Mouse (Mus musculus) gonadal fat pad, adult 2 months (tissue): Measurements from ENCODE around the gene Bcl2a1a. TPM values are rescaled to one million over a fixed set of nuclear protein-coding genes. Genes with fewer than 3 reads are reported as not detected.
"Not testable (repeated sequence)": the region's sequence is repeated elsewhere in the genome, so short reads cannot be mapped to it uniquely, and the experiment has no call there.

Experiments
- DNase-seq: peaks from one replicate; pipeline ENCODE4 v3.0.0-alpha.2; 2012; ENCODE audit warnings: low read depth
- polyA plus RNA-seq: library from polyadenylated mRNA; depleted of rRNA; stranded (reverse); fragments of >200 nt; gene quantifications from 2 replicates; pipeline ENCODE4 v1.2.3, GENCODE M21; 2012; rRNA removed

The Bcl2a1a gene
- polyA plus RNA-seq, result 0.77 and 1.1 TPM in 2 replicates

- not testable (repeated sequence) for DNase-seq
These were observed at the start of gene Bcl2a1a for GRCm38 (mm10) chr9:88956670-88957153. Gene Bcl2a1a, plus strand, starts transcription at chr9:88956900.

GRCm38 (mm10) chr9:88916576-88916975 lies 40.1 kb upstream of the Bcl2a1a start:
- not testable (repeated sequence) for DNase-seq

GRCm38 (mm10) chr9:88938312-88938711 lies 18.4 kb upstream of the Bcl2a1a start:
- DNase-seq, result not testable (repeated sequence)

DNA sequence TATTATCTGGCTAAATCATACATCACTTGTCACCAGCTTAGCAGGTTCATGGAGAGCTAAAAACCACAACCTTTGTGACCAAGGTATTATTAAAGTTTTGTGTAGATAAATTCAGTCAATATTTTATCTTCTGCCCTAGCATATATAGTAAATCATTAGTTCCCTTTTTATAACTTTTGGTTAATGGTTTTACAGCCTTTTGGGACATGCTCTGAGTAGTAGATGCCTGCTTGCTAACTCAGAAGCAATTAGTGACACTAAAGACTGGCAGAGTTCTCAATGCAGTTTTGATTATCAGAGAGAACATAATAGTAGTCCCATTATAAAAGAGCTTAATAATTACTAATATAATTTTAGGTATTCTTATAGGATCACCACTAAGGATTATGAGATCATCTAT lies 5.2 kb upstream of the Bcl2a1a start:
- not testable (repeated sequence) for DNase-seq

DNA sequence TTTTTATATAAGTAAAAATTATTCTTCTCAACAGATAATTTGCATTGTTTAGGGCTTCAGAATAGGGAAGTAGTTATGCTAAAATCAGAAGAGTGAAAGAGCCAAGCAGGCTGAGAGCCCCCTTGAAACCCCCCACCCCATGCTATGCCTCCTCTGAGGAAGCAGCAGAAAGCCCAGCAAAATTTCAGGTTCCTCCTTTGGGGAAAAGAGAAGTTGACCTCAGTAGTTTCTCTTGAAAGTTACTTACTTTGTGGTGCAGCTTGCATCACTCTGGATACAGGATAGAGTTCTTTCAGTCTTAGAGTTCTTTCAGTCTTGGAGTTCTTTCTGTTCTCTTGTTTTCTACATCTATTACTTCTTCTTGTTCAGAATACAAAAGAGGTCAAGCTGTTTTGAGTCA lies 3.5 kb upstream of the Bcl2a1a start:
- not testable (repeated sequence) for DNase-seq

DNA sequence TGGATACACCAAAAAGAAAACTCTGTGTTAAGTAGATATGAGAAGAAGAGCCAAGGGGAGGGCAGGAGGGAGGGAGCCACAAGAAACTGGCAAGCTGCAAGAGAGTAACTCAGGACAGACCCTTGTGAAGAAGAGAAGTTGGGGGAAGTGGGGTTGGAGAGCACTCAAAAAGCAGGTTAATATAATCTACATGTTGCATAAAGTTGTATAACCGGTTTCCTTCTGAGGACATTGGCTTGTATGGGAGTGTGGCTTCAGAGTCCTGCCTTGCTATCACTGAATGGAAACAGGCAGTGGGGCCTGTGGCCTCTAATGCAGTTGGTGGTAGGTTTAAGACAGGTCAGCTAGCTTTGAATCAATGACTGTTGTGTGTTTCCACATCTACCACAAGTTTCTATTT lies 1.5 kb upstream of the Bcl2a1a start:
- not testable (repeated sequence) for DNase-seq

DNA sequence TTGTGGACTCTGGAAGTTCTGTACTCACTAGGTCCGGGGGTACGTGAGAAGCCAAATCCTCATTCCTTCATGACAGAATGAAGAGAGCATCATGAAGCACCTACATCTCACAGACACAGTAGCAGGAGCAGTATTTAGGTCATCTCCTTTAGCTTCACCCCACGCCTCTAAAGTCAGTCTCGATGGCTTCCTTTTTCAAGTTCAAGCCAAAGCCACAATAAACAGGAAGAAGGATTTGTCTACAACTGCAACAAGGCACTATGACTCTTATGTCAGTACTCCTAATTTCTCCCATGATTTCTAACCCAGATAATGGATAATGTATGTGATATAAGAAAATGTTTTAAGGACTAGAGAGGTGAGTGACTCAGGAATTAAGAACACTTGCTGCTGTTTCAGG lies 665 bp upstream of the Bcl2a1a start:
- not testable (repeated sequence) for DNase-seq

DNA sequence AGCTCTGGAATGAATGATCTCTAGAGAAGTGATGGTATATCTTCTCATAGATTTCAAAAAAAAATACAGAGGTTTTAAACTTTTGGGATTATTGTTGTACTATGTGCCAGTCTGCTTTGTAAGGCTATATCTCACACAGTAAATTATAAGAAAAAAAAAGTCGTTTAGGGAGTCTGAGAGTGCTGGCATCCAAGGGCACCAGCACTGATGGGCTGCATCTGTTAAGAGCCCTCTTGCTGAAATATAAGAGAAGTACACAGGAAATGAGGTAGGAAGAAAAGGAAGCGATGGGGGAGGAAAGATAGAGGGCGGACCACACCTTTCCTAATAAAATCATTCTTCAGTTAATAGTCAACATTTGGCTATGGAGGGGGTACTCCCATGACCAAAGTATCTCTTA lies 2.2 kb downstream of the Bcl2a1a start:
- no peak for DNase-seq

DNA sequence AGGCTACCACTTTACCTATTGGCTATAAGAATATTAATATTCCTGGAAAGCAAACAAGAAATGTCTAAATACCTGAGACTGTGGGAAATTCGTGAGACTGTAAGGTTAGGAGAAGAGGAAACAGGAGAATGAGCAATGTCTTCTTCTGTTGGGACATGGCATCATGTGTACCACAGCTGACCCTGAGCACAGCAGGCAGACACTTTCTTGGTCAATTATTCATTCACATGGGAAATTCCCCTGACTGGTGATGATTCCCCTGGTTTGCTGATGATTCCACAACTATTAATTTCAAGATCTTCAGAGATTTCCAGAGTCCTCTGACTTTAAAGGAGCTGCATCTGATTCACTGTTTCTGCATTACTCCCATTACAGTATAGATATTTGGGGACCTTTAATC lies 3.3 kb downstream of the Bcl2a1a start:
- not testable (repeated sequence) for DNase-seq

DNA sequence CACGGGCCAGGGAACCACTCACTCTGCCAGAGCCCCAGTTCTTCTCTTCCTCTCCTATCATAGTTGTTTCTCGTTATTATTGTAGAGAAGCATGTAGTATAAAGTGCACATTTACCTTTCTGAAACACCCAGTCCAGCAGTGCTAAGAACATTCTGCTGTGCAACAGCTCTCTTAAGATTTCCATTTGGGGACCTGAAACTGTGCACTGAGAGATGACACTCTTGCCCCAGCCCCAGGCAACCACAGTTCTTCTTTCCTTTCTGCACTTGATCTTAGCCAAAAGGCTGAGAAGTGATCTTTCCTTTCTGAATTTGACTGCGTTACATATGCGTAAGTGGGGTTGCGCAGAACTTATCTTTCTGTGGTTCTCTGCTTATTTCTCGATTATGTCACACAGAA lies 9.8 kb downstream of the Bcl2a1a start:
- not testable (repeated sequence) for DNase-seq

DNA sequence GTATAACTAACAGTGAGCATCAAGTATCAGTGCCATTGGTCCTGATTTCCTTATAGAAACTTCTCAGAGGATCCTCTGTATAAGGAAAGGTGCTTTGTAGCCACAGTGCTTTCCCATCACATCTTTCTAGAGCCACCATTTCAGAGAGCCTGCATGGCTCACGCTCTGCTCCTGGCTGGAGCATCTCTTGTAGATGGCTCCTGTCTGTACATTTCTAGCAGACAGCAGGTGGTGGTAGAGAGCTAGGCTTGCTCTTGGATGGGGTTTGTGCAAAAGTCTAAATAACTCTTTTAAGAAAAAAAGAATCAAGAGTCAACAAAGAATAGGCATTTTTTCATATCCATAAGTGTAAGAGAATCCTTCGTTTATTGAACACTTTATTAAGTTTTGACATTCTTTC lies 12.8 kb downstream of the Bcl2a1a start:
- DNase-seq, result not testable (repeated sequence)

GRCm38 (mm10) chr9:88976875-88977274 lies 20.2 kb downstream of the Bcl2a1a start:
- DNase-seq, result not testable (repeated sequence)

DNA sequence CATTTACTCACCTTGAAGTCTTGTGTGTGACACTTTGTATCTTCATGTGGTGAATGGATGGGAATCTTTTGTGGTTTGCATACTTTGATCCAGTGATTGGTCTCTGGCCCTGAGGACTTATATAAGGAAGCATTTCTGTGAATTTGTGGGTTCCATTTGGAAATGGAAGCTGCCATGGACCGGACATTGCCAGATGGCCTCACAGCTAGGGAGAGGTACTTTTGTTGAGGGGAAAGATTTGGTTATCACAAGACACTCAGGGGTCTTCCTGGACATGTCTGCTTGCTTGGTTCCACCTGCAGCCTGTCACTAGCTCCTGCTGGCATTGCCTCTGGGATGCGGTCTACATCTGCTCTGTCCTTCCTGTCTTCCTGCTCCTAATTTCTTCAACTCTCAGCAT lies 23.1 kb downstream of the Bcl2a1a start:
- not testable (repeated sequence) for DNase-seq

DNA sequence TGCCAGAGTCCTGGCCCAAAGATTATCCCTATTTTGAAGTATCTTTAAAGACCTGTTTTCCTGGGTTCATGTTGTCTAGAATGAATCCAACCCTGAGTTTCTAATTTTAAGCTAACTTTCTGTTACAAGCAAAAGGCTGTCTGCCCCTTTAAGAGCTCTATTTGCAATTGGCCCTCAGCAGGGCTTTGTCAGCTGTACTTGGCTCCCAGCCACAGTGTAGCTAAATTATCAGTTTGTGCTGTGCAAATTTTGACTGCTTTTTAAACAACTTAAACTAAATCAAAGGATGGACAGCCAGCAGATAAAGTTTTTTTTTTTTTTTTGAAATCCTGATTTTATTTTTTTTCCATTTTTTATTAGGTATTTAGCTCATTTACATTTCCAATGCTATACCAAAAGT lies 44.8 kb downstream of the Bcl2a1a start:
- not testable (repeated sequence) for DNase-seq

Other genes starting within 250 kb of the Bcl2a1a start
- gene Mthfsl, start 236.6 kb upstream of the Bcl2a1a start, polyA plus RNA-seq, result 24.4 and 26.3 TPM in 2 replicates
- 5.6 and 6.6 TPM in 2 replicates for gene Bcl2a1d, start 225.0 kb upstream of the Bcl2a1a start, polyA plus RNA-seq
- not detected in 2 replicates for gene Trim43c, start 117.7 kb upstream of the Bcl2a1a start, polyA plus RNA-seq
- gene Trim43b, start 135.9 kb downstream of the Bcl2a1a start, polyA plus RNA-seq, result not detected in 2 replicates
- gene Bcl2a1b, start 242.3 kb downstream of the Bcl2a1a start, polyA plus RNA-seq, result 1.5 and 4.0 TPM in 2 replicates
- not detected in 2 replicates for gene Gm29094, start 242.5 kb downstream of the Bcl2a1a start, polyA plus RNA-seq